Mouse (Mus musculus): ENCODE data around the gene Msh4. TPM values are rescaled to one million over a fixed set of nuclear protein-coding genes. Genes with fewer than 3 reads are reported as not detected.

Gene Msh4
- 0.23 TPM for polyA plus RNA-seq (2017; shearing (Covaris generic))

GRCm38 (mm10) chr3:153906136-153906871 lies at the start of gene Msh4:
Msh4 (minus strand) TSS chr3:153906138.

DNA sequence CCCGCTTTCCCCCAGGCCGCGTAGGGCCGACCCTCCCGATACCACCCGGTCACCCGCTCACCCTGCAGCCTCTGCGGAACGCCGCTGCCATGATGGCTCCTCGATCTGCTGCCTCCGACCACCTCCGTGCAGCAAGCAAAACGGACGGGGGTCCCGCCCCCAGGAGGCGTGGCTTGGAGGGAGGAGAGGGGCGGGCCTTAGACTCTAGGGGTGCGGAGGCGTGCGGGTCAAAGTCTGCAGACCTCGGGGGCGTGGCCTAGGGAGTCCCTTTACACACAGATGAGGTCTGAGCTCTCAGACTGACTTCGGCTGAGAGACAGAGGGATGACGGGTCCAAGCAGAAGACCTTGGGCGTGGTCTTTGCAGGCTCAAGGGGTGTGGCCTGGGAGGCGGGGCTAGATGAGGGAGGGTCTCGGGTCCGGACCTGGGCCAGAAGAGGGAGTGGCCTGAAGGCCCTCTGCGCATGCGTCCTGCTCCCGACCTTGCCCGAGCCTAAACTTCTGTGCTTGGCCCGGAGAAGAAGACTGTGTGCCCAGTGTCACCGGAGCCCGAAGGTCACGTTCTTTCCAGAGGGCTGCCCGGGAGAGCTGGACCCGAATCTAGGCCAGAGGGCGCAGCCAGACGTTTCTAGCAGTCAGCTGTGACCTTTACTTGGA lies 38.5 kb upstream of the Msh4 start, which contains the start of gene Acadm:
Gene Acadm (minus strand): TSS at position 298 of the 656 bp plus-strand sequence.

GRCm38 (mm10) chr3:153912546-153913509 lies 6.9 kb upstream of the Msh4 start, which contains the start of gene Rabggtb:
Rabggtb (minus strand) TSS chr3:153913009.

DNA sequence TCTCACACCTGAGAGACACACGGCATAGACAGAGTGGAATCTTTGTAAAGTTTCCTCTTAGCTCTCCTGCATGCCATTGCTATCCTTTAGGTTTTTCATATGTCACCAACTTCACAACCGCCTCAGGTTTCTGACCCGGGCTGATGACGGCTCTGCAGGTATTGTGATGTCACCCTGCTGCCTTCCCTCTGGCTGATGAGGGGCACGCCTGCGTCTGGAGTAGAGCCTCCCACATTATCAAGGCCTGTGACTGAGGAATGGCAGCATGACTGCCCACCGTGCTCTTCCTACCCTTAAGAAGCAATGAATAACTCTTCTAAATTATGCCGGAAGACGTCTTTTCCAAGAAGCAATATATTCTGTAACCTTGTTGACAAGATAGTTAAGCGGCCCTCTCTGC lies 61.9 kb downstream of the Msh4 start, which contains the start of gene Asb17:
Gene Asb17 (plus strand): TSS at position 180 of the 400 bp plus-strand sequence.

Other genes starting within 250 kb of the Msh4 start
- gene St6galnac3, start 181.0 kb downstream of the Msh4 start, polyA plus RNA-seq (2017; shearing (Covaris generic)): 62.8 TPM
- not detected for gene Asb17, start 61.9 kb downstream of the Msh4 start, polyA plus RNA-seq (2017; shearing (Covaris generic))
- 27.0 TPM for gene Rabggtb, start 6.9 kb upstream of the Msh4 start, polyA plus RNA-seq (2017; shearing (Covaris generic))
- gene Acadm, start 38.5 kb upstream of the Msh4 start, polyA plus RNA-seq (2017; shearing (Covaris generic)): 36.6 TPM
- gene Slc44a5, start 67.3 kb upstream of the Msh4 start, polyA plus RNA-seq (2017; shearing (Covaris generic)): not detected

All from effector memory CD4-positive, alpha-beta T cell, adult 7 months (primary cell).